Mouse (Mus musculus): ENCODE measurements around the gene Cyp4v3. TPM values are rescaled to one million over a fixed set of nuclear protein-coding genes. Genes with fewer than 3 reads are reported as not detected.

Gene Cyp4v3
- polyA plus RNA-seq, 1 experiment: 9.7 TPM

DNA sequence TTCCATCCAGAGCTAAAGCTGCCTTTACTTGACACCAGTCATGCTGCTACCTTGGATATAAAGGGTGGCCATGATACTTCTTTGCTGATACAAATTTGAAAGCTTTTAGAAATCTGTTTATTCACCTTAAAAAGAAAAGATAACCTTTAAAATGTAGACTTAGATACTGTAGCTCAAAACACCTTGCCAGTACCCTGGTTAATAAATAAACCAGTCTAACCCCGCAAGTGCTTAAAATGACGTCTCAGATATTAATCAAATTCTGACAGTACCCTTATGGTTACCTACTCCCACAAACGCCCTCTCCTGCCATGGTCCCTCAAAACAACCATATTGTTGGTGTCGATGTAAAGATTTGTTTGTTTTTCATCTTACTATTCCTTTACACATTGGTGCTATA lies 8.9 kb downstream of the Cyp4v3 start:
- WGBS: 63% methylated on average over 4 of the region's 4 CpGs
- Histone ChIP-seq H3K4me1 (ENCODE audit: control insufficient read depth, insufficient read depth, low read length) (no peaks in the 10 kb centered on the region), H3K4me3 (replicated peaks; ENCODE audit: extremely low read depth, low read depth, low read length) (no peak overlapping the region)
- no peak for TF ChIP-seq POLR2A (IDR thresholded peaks at IDR 0.05; ENCODE audit: borderline replicate concordance, extremely low read depth, low read depth, low read length)
- no peak for DNase-seq

DNA sequence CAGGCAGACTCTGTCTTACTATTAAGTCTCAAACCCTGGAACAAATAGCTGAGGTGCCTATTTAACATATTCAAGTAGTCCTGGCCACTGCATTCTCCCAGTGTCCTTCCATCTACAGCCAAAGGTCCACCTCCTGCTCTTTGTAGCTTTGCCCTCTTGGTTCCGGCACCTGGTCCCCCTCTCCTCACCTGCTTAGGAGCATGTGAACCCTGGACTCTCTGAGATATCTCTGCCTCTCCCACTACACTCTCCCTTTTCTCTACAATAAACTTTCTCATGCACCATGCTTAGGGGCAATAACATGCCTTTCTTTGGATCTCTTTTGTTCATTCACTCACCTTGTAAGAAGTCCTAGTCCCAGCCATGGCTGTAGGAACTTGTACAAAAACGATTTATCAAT lies 11.7 kb downstream of the Cyp4v3 start:
- DNase-seq: no peak
- H3K4me3 ChIP-seq (replicated peaks; ENCODE audit: extremely low read depth, low read depth, low read length): no peak overlapping the region
- no peak for TF ChIP-seq POLR2A (IDR thresholded peaks at IDR 0.05; ENCODE audit: borderline replicate concordance, extremely low read depth, low read depth, low read length)
- no peak for TF ChIP-seq CTCF (IDR thresholded peaks at IDR 0.05; ENCODE audit: insufficient read depth, low read length)
- H3K4me1 ChIP-seq (ENCODE audit: control insufficient read depth, insufficient read depth, low read length): no peaks in the 10 kb centered on the region
- 83% methylated on average over 2 of the region's 2 CpGs for WGBS

DNA sequence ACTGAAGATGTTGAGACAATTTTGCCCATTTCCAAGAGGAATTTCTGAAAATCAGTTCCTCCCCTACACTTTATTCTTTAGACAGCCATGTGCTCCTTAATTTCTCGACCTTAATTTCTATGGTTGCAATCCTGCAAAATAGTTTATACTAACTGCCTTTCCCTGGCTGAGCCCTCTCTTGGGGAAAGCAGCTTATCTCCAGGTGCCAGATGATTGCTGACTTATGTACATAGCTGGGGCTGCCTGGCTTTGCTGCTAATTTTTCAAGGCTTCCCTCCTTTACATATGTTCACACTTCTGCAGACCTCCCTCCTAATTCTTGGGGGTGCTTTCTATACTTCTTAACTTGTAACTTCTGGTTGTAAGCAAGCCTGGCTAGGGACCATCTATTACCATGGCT lies 12.1 kb downstream of the Cyp4v3 start:
- WGBS: 45% methylated on average over 1 of the region's 1 CpGs
- DNase-seq: no peak
- TF ChIP-seq CTCF (IDR thresholded peaks at IDR 0.05; ENCODE audit: insufficient read depth, low read length) (no peak), POLR2A (IDR thresholded peaks at IDR 0.05; ENCODE audit: borderline replicate concordance, extremely low read depth, low read depth, low read length) (no peak)
- H3K4me3 ChIP-seq (replicated peaks; ENCODE audit: extremely low read depth, low read depth, low read length): no peak overlapping the region
- H3K4me1 ChIP-seq (ENCODE audit: control insufficient read depth, insufficient read depth, low read length): no peaks in the 10 kb centered on the region

DNA sequence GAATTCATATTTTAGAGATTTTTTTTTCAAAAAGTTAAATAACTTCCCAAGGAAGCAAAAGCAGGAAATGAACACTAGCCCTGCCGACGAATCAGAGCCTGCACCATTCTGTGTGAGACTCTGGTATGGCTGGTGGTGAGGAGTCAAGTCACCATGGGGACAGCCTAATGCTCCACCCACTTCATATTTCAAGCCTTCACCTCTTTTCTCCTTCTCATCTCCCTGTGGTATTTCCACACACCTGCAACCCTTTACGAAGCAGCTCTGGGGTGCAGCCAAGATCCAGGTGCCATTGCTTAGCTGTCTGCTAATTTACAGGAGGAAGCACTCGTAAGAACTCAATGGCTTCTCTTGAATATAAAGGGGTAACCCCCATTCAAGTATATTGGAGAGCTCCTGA lies 22.0 kb downstream of the Cyp4v3 start:
- no peaks in the 10 kb centered on the region for H3K4me1 ChIP-seq (ENCODE audit: control insufficient read depth, insufficient read depth, low read length)
- WGBS: 65% methylated on average over 4 of the region's 4 CpGs
- DNase-seq: no peak
- no peak overlapping the region for H3K4me3 ChIP-seq (replicated peaks; ENCODE audit: extremely low read depth, low read depth, low read length)
- TF ChIP-seq CTCF (IDR thresholded peaks at IDR 0.05; ENCODE audit: insufficient read depth, low read length) (no peak), POLR2A (IDR thresholded peaks at IDR 0.05; ENCODE audit: borderline replicate concordance, extremely low read depth, low read depth, low read length) (no peak)

- Histone ChIP-seq H3K4me1 (ENCODE audit: control insufficient read depth, insufficient read depth, low read length) (no peaks in the 10 kb centered on the region), H3K4me3 (replicated peaks; ENCODE audit: extremely low read depth, low read depth, low read length) (no peak within 1 kb of the TSS)
- WGBS: 72% methylated on average over 13 of the region's 13 CpGs
- no peak for DNase-seq
- no peak for TF ChIP-seq POLR2A (IDR thresholded peaks at IDR 0.05; ENCODE audit: borderline replicate concordance, extremely low read depth, low read depth, low read length)
- no peak for TF ChIP-seq CTCF (IDR thresholded peaks at IDR 0.05; ENCODE audit: insufficient read depth, low read length)
Observed at GRCm38 (mm10) chr8:45308366-45308765, 24.6 kb downstream of the Cyp4v3 start, which contains the start of gene Gm45753. Gene Gm45753 (minus strand): TSS chr8:45308466.

GRCm38 (mm10) chr8:45305479-45305878 lies 27.5 kb downstream of the Cyp4v3 start:
- WGBS: 82% methylated on average over 1 of the region's 1 CpGs
- Histone ChIP-seq H3K4me3 (replicated peaks; ENCODE audit: extremely low read depth, low read depth, low read length) (no peak overlapping the region), H3K4me1 (ENCODE audit: control insufficient read depth, insufficient read depth, low read length) (no peaks in the 10 kb centered on the region)
- no peak for TF ChIP-seq CTCF (IDR thresholded peaks at IDR 0.05; ENCODE audit: insufficient read depth, low read length)
- TF ChIP-seq POLR2A (IDR thresholded peaks at IDR 0.05; ENCODE audit: borderline replicate concordance, extremely low read depth, low read depth, low read length): no peak
- DNase-seq: no peak

GRCm38 (mm10) chr8:45304354-45304753 lies 28.7 kb downstream of the Cyp4v3 start:
- no peak for DNase-seq
- 90% methylated on average over 3 of the region's 3 CpGs for WGBS
- H3K4me3 ChIP-seq (replicated peaks; ENCODE audit: extremely low read depth, low read depth, low read length): no peak overlapping the region
- no peak for TF ChIP-seq CTCF (IDR thresholded peaks at IDR 0.05; ENCODE audit: insufficient read depth, low read length)
- TF ChIP-seq POLR2A (IDR thresholded peaks at IDR 0.05; ENCODE audit: borderline replicate concordance, extremely low read depth, low read depth, low read length): no peak
- no peaks in the 10 kb centered on the region for H3K4me1 ChIP-seq (ENCODE audit: control insufficient read depth, insufficient read depth, low read length)

DNA sequence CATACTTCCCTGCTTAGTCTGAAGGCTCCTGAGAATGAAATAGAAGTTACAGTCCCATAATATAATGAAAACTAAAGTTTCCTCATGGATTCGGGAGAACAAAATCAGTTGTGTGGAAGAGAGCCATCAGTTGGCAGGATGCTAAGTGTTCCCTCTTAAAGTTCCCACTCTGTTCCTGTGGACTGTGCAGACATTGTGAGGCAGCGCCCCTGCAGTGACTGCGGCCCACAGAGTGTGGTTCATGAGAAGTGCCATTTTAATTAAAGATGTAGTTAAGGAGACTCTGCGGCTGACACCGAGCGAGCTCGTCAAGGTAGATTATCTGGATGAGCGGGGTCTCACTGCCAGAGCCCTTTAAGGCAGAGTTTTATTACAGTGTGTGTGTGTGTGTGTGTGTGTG lies 30.6 kb downstream of the Cyp4v3 start:
- no peaks in the 10 kb centered on the region for H3K4me1 ChIP-seq (ENCODE audit: control insufficient read depth, insufficient read depth, low read length)
- no peak overlapping the region for H3K4me3 ChIP-seq (replicated peaks; ENCODE audit: extremely low read depth, low read depth, low read length)
- TF ChIP-seq CTCF (IDR thresholded peaks at IDR 0.05; ENCODE audit: insufficient read depth, low read length): no peak
- TF ChIP-seq POLR2A (IDR thresholded peaks at IDR 0.05; ENCODE audit: borderline replicate concordance, extremely low read depth, low read depth, low read length): no peak
- no peak for DNase-seq
- WGBS: 84% methylated on average over 8 of the region's 8 CpGs

DNA sequence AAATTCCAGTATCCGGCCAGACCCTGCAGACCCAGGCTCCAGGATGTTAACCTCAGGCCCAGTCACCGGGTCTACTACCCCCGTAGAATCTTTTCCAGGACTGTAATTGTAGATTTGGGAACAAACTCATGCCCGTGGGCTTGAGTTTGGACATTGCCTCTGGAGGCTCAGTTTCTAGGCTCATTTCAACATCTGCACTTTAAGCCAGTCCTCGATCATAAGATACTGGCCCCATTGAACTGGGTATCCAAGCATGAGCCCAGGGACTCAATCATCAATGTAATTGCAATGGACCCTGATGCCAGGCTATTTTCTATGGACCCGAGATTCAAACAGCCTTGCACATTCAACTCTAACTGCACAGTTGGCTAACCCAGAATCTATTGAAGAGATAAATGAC lies 37.7 kb downstream of the Cyp4v3 start:
- WGBS: 72% methylated on average over 6 of the region's 6 CpGs
- no peak for DNase-seq
- TF ChIP-seq POLR2A (IDR thresholded peaks at IDR 0.05; ENCODE audit: borderline replicate concordance, extremely low read depth, low read depth, low read length) (no peak), CTCF (IDR thresholded peaks at IDR 0.05; ENCODE audit: insufficient read depth, low read length) (no peak)
- Histone ChIP-seq H3K4me3 (replicated peaks; ENCODE audit: extremely low read depth, low read depth, low read length) (no peak overlapping the region), H3K4me1 (ENCODE audit: control insufficient read depth, insufficient read depth, low read length) (no peaks in the 10 kb centered on the region)

DNA sequence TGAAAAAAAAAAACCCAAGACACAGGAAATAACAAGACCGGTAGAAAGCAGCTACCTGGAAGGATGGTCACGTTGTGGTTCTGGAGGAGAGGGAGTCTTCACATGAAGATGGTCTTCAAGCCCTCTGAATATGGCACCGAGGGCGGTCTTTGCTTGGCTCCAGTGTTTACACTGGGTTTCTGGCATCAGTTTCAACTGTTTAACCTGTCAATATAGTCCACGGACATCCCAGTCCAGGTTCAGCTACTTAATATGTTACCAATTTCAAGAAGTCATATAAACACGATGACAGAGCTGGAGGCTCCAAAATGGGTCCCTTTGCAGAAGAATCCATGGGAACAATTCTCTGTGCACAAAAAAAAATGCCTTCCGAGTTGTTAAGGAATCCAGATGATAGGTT lies 38.3 kb downstream of the Cyp4v3 start, which contains the start of gene Klkb1:
Gene Klkb1, minus strand, starts transcription at position 173 of the 400 bp plus-strand sequence.
- 79% methylated on average over 7 of the region's 7 CpGs for WGBS

More for the DNA sequence above, 38.3 kb downstream of the Cyp4v3 start, which contains the start of gene Klkb1:
- no peak for DNase-seq
- Histone ChIP-seq H3K4me3 (replicated peaks; ENCODE audit: extremely low read depth, low read depth, low read length) (no peak within 1 kb of the TSS), H3K4me1 (ENCODE audit: control insufficient read depth, insufficient read depth, low read length) (no peaks in the 10 kb centered on the region)
- TF ChIP-seq POLR2A (IDR thresholded peaks at IDR 0.05; ENCODE audit: borderline replicate concordance, extremely low read depth, low read depth, low read length) (no peak), CTCF (IDR thresholded peaks at IDR 0.05; ENCODE audit: insufficient read depth, low read length) (no peak)

All from lung, adult 2 months (tissue).